Mouse (Mus musculus) liver, embryonic 16.5 days (tissue): ENCODE data around the gene Ckap2. TPM values are rescaled to one million over a fixed set of nuclear protein-coding genes. Genes with fewer than 3 reads are reported as not detected.

Source experiments
- ATAC-seq: fragments of 200-750 bp; cut with Nextera tagmentation; 2 replicates; pipeline ENCODE4 v1.8.0; 2017; ENCODE audit warnings: low read depth, mild to moderate bottlenecking, moderate number of reproducible peaks, moderate library complexity
- H3K27ac ChIP-seq: fragments of 300-500 bp; sonication (generic); 2 replicates; pipeline ENCODE4 v1.5.1; 2014; ENCODE audit warnings: mild to moderate bottlenecking, low read length
- H3K27me3 ChIP-seq: fragments of 300-500 bp; sonication (generic); 2 replicates; pipeline ENCODE4 v1.6.1; 2014; ENCODE audit warnings: low read depth, low read length, mixed read lengths; ENCODE audit not compliant: control insufficient read depth, insufficient read depth
- H3K36me3 ChIP-seq: fragments of 300-500 bp; sonication (generic); 2 replicates; pipeline ENCODE4 v1.6.1; 2014; ENCODE audit warnings: mild to moderate bottlenecking; ENCODE audit not compliant: control insufficient read depth, insufficient read depth
- H3K4me1 ChIP-seq: fragments of 300-500 bp; sonication (generic); 2 replicates; pipeline ENCODE4 v1.6.1; 2014; ENCODE audit warnings: low read depth, low read length, mixed read lengths; ENCODE audit not compliant: control insufficient read depth
- H3K4me2 ChIP-seq: fragments of 300-500 bp; sonication (generic); 2 replicates; pipeline ENCODE4 v1.6.1; 2014; ENCODE audit warnings: low read depth, low read length, mixed read lengths
- H3K4me3 ChIP-seq: fragments of 300-500 bp; sonication (generic); 2 replicates; pipeline ENCODE4 v1.5.1; 2014; ENCODE audit warnings: low read depth, mild to moderate bottlenecking, low read length
- H3K9ac ChIP-seq: fragments of 300-500 bp; sonication (generic); 2 replicates; pipeline ENCODE4 v1.6.1; 2014; ENCODE audit warnings: low read depth, low read length
- H3K9me3 ChIP-seq: fragments of 300-500 bp; sonication (generic); replicated peaks from 2 replicates; pipeline ENCODE4 v1.6.1; 2016; ENCODE audit warnings: low read length; ENCODE audit not compliant: control insufficient read depth
- WGBS: fragments of 180-500 bp; shearing (Covaris S2); extraction: QIAGEN DNeasy Blood & Tissue Kit; methylation state at CpG from one replicate; pipeline ENCODE4 v1.1.7; 2014; ENCODE audit not compliant: insufficient replicate concordance; 5-methylcytosine and 5-hydroxymethylcytosine counted together
- polyA plus RNA-seq: library from polyadenylated mRNA; unstranded; fragments of >200 nt; fragmentation: Nextera tagmentation; extraction: Ambion mirVana; gene quantifications from 2 replicates; pipeline ENCODE4 v1.2.1, GENCODE M21; 2015

Gene Ckap2
- polyA plus RNA-seq, 1 experiment from 2014 or later: 19.9 TPM

DNA sequence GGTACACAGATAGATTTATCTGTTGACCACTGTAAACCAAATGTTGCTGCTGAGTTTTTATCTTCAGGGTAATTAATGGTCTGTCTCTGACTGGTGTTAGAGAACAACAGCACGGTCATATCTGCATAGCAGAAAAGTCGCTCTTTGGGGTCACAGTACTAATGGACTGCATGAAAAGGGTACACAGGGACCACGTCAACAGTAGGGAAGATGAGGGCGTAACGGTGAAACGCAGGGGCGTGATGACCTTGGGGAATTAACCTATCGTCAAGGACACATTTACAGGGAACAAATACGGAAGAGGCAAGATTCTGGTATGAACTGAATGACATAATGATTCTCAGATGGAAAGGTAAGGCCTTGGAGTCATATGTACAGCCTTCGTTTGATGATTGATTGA is 21.2 kb downstream of the Ckap2 start:
- Histone ChIP-seq H3K4me3 (no peak overlapping the region), H3K4me1 (peaks cover 12% of the 10 kb centered on the region), H3K9me3 (no peaks in the 10 kb centered on the region), H3K27me3 (no peaks in the 10 kb centered on the region), H3K36me3 (peaks cover 14% of the 10 kb centered on the region), H3K4me2 (no peak overlapping the region), H3K9ac (no peak overlapping the region), H3K27ac (no peak overlapping the region)
- 82% methylated on average over 10 of the region's 10 CpGs for WGBS
- ATAC-seq: no peak

DNA sequence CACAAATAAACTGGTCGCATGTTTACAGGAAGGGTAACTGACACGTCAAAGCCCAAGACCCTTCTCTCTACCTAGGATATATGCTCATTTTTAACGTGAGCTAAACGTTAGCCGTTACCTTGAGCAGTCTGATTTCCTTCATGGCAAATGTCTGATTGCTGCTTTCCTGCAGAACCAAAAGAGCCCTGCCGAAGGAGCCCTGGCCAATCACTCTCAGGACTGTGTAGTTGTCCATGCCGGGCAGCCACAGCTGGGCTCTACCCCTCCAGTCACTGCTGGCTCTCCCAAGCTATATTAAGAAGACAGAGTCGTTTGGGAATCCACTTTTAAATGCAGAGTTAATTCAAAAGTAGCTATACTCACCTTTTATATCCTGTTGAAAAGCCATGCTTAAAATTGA is 23.4 kb downstream of the Ckap2 start:
- H3K27me3 ChIP-seq: no peaks in the 10 kb centered on the region
- WGBS: 77% methylated on average over 8 of the region's 8 CpGs
- H3K36me3 ChIP-seq: no peaks in the 10 kb centered on the region
- no peak overlapping the region for H3K27ac ChIP-seq
- no peak overlapping the region for H3K4me2 ChIP-seq
- H3K4me3 ChIP-seq: no peak overlapping the region
- H3K9ac ChIP-seq: no peak overlapping the region
- H3K9me3 ChIP-seq: no peaks in the 10 kb centered on the region
- ATAC-seq: no peak
- peaks cover 12% of the 10 kb centered on the region for H3K4me1 ChIP-seq

DNA sequence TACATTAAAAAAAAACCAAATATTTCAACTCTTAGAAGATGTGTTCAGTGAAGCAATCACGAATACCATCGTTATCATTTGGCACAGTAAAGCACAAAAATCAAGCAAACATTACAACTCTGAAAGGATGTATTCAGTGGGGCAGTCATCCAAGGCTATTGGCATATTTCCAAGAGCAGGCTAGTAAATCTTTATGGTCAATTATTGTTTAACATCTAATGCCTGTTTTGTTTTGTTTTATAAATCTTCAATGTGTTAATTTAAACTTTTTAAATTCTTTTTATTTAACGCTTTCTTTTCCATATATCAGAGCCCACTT is 35.3 kb downstream of the Ckap2 start:
- Histone ChIP-seq H3K27me3 (no peaks in the 10 kb centered on the region), H3K9me3 (no peaks in the 10 kb centered on the region), H3K4me1 (no peaks in the 10 kb centered on the region), H3K4me3 (no peak overlapping the region), H3K9ac (no peak overlapping the region), H3K4me2 (no peak overlapping the region), H3K27ac (no peak overlapping the region), H3K36me3 (no peaks in the 10 kb centered on the region)
- ATAC-seq: no peak
- WGBS: 69% methylated on average over 3 of the region's 3 CpGs

GRCm38 (mm10) chr8:22149643-22150344 is 35.8 kb downstream of the Ckap2 start:
- H3K9me3 ChIP-seq: no peaks in the 10 kb centered on the region
- H3K9ac ChIP-seq: no peak overlapping the region
- whole genome bisulfite sequencing: 80% methylated on average over 11 of the region's 11 CpGs
- H3K27me3 ChIP-seq: no peaks in the 10 kb centered on the region
- no peak for ATAC-seq
- no peak overlapping the region for H3K27ac ChIP-seq
- no peaks in the 10 kb centered on the region for H3K4me1 ChIP-seq
- H3K4me3 ChIP-seq: no peak overlapping the region
- no peak overlapping the region for H3K4me2 ChIP-seq
- H3K36me3 ChIP-seq: no peaks in the 10 kb centered on the region

GRCm38 (mm10) chr8:22148367-22148740 is 37.3 kb downstream of the Ckap2 start:
- Histone ChIP-seq H3K36me3 (no peaks in the 10 kb centered on the region), H3K9ac (no peak overlapping the region), H3K4me2 (no peak overlapping the region), H3K27me3 (no peaks in the 10 kb centered on the region), H3K4me3 (no peak overlapping the region), H3K27ac (no peak overlapping the region), H3K4me1 (no peaks in the 10 kb centered on the region; the same call in none of the 2 replicates), H3K9me3 (no peaks in the 10 kb centered on the region)
- WGBS: 78% methylated on average over 7 of the region's 7 CpGs
- ATAC-seq: no peak

DNA sequence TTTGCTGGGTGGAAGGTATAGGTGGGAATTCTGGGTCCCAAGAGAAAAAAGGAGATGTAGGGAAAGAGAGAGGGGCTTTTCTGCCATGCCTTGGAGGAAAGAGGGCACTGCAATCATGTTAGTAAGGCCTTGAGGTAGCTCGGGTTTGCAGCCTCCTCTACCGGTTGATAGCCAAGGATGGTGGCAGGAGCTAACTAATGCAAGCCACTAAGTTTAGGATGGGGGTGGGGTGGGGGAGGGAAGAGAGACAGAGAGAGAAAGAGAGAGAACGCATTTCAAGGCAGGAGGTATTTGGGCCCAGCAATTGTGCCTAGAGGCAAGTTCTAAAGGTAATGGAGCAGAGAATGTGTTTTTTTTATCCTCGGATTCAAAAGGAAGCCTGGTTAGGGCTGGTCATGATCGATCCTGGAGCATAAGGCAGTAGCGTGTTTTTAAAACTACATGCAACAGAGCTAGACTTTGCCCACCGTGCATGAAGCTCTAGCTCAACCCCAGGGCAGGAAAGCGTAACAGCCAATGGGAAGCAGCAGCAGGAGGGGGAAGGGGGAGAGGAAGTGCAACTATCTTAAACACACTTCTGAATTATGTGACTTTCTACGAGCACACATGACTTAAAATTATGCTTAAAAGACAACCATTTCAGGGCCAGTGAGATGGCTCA is 37.8 kb downstream of the Ckap2 start:
- H3K27ac ChIP-seq: no peak overlapping the region
- H3K4me2 ChIP-seq: no peak overlapping the region
- no peak overlapping the region for H3K9ac ChIP-seq
- H3K4me3 ChIP-seq: no peak overlapping the region
- H3K9me3 ChIP-seq: no peaks in the 10 kb centered on the region
- 60% methylated on average over 9 of the region's 9 CpGs for WGBS
- no peak for ATAC-seq
- H3K27me3 ChIP-seq: no peaks in the 10 kb centered on the region
- no peaks in the 10 kb centered on the region for H3K36me3 ChIP-seq
- H3K4me1 ChIP-seq: no peaks in the 10 kb centered on the region; the same call in none of the 2 replicates

DNA sequence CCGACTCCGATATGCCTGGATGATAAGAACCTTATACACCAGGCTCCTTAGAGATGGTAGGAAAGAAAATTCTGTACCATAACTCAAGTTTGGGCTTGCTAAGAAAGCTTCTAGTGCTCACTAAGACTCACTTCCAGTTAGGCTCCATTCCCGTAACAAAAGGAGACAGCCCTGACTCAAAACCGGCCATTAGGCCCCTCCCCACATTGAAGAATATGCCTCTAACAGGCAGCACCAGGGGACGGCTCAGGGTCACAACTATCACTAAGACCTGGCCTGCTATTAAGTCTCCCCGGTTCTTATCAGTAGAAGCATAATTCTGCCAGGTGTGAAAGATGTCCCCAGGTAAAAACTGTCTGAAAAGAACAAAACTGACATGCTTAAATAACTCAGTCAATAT is 39.8 kb downstream of the Ckap2 start:
- no peak overlapping the region for H3K27ac ChIP-seq
- no peaks in the 10 kb centered on the region; the same call in none of the 2 replicates for H3K4me1 ChIP-seq
- no peak for ATAC-seq
- H3K36me3 ChIP-seq: no peaks in the 10 kb centered on the region
- no peaks in the 10 kb centered on the region for H3K27me3 ChIP-seq
- no peak overlapping the region for H3K4me3 ChIP-seq
- H3K9ac ChIP-seq: no peak overlapping the region
- no peak overlapping the region for H3K4me2 ChIP-seq
- no peaks in the 10 kb centered on the region for H3K9me3 ChIP-seq
- 71% methylated on average over 6 of the region's 6 CpGs for WGBS

DNA sequence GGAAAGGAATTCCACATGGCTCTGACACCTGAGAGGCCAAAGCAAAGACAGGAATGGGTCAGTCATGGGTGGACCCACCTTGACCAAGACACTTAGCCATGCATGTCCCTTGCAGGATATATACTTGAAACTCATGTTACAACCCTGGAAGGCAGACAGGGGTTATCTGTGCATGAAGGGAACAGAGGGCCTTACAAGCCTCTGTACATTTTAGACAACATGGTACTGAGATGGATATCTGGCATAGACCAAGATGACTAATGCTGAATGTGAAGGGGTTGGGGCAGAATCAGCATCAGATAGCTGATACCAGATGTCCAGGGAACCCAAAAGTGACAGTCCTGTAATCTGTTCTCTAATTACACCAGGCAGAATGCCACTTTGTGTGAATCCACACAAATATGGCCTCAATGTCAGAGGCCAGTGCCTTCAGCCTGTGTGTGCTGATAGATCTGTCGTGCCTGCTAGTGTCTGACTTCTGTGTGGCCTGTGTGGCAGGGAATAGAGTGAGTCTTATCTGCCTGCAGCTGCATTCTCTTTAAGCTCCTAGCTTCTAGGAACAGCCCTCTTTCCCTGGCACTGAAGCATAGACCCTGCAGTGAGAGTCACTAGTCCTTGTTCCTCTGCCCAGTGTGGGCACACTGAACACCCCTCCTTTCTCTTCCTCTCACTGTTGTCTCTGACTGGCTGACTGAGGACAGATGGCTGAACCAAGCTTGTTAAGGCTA is 41.7 kb downstream of the Ckap2 start:
- 29% methylated on average over 1 of the region's 1 CpGs for WGBS
- H3K36me3 ChIP-seq: no peaks in the 10 kb centered on the region
- H3K27ac ChIP-seq: no peak overlapping the region
- no peak overlapping the region for H3K9ac ChIP-seq
- no peaks in the 10 kb centered on the region; the same call in none of the 2 replicates for H3K4me1 ChIP-seq
- no peak overlapping the region for H3K4me3 ChIP-seq
- ATAC-seq: peak; percentile 71
- H3K4me2 ChIP-seq: no peak overlapping the region
- no peaks in the 10 kb centered on the region for H3K27me3 ChIP-seq
- H3K9me3 ChIP-seq: no peaks in the 10 kb centered on the region

- H3K4me1 ChIP-seq: no peaks in the 10 kb centered on the region; the same call in none of the 2 replicates
- no peaks in the 10 kb centered on the region for H3K36me3 ChIP-seq
- ATAC-seq: no peak
- H3K9ac ChIP-seq: no peak overlapping the region
- H3K4me2 ChIP-seq: no peak overlapping the region
- no peaks in the 10 kb centered on the region for H3K27me3 ChIP-seq
- H3K4me3 ChIP-seq: no peak overlapping the region
- whole genome bisulfite sequencing: 79% methylated on average over 4 of the region's 4 CpGs
- H3K9me3 ChIP-seq: no peaks in the 10 kb centered on the region
- no peak overlapping the region for H3K27ac ChIP-seq
Measured at GRCm38 (mm10) chr8:22142592-22142991, 43.0 kb downstream of the Ckap2 start.
